Mouse (Mus musculus) MEL (cell line): ENCODE data around the gene Trim56. TPM values are rescaled to one million over a fixed set of nuclear protein-coding genes. Genes with fewer than 3 reads are reported as not detected.
A peak's percentile ranks its signal among the peaks of the same experiment; 100 is the strongest.

Experiments
- DNase-seq: peaks from one replicate; pipeline ENCODE4 v3.0.0; 2011; ENCODE audit warnings: low read depth, low spot score
- H3K27ac ChIP-seq: 2 replicates; pipeline ENCODE4 v1.5.1; 2012; ENCODE audit warnings: low read depth, mild to moderate bottlenecking, control low read depth, low read length, moderate library complexity; ENCODE audit not compliant: control insufficient read depth
- H3K27me3 ChIP-seq, 2 experiments: fragments of 150-350 bp in 1 of 2; sonication (generic) in 1 of 2; 2 replicates each; pipeline ENCODE4 v1.6.1; 2012; ENCODE audit warnings: low read length in 2 of 2, mild to moderate bottlenecking in 2 of 2, improper control_type of control experiment in 1 of 2, moderate library complexity in 1 of 2; ENCODE audit not compliant: insufficient read depth in 2 of 2, control insufficient read depth in 1 of 2
- H3K36me3 ChIP-seq, 2 experiments: 2 replicates each; pipeline ENCODE4 v1.6.1; 2012 to 2014; ENCODE audit warnings: low read length in 2 of 2, improper control_type of control experiment in 1 of 2, inconsistent platforms in 1 of 2, mild to moderate bottlenecking in 1 of 2; ENCODE audit not compliant: insufficient read depth in 2 of 2, control insufficient read depth in 1 of 2
- H3K4me1 ChIP-seq, 2 experiments: fragments of 150-350 bp in 1 of 2; sonication (generic) in 1 of 2; 2 replicates each; pipeline ENCODE4 v1.6.1; 2012; ENCODE audit warnings: low read length in 2 of 2, improper control_type of control experiment in 1 of 2, mild to moderate bottlenecking in 1 of 2; ENCODE audit not compliant: insufficient read depth in 2 of 2, control insufficient read depth in 1 of 2
- H3K4me3 ChIP-seq, 2 experiments: fragments of 150-350 bp in 1 of 2; sonication (generic) in 1 of 2; 2 replicates each; pipeline ENCODE4 v1.5.1; 2012; ENCODE audit warnings: low read depth in 2 of 2, low read length in 2 of 2, mild to moderate bottlenecking in 2 of 2, moderate library complexity in 2 of 2, control low read depth in 1 of 2, improper control_type of control experiment in 1 of 2; ENCODE audit not compliant: control insufficient read depth in 1 of 2, insufficient read depth in 1 of 2
- H3K79me2 ChIP-seq: 2 replicates; pipeline ENCODE4 v1.6.1; 2012; ENCODE audit warnings: mild to moderate bottlenecking, low read length, moderate library complexity; ENCODE audit not compliant: control insufficient read depth, poor library complexity, insufficient read depth
- H3K9ac ChIP-seq: 2 replicates; pipeline ENCODE4 v1.6.1; 2012; ENCODE audit warnings: low read depth, mild to moderate bottlenecking, control low read depth, low read length, moderate library complexity; ENCODE audit not compliant: control insufficient read depth, poor library complexity, severe bottlenecking
- H3K9me3 ChIP-seq: fragments of 150-350 bp; sonication (generic); replicated peaks from 2 replicates; pipeline ENCODE4 v1.6.1; 2012; ENCODE audit warnings: mild to moderate bottlenecking, low read length, improper control_type of control experiment, moderate library complexity; ENCODE audit not compliant: insufficient read depth
- CHD1 ChIP-seq: IDR thresholded peaks from 2 replicates; pipeline ENCODE4 v1.6.1; 2012; ENCODE audit warnings: low read depth, mild to moderate bottlenecking, inconsistent platforms, low read length, improper control_type of control experiment
- CHD2 ChIP-seq: IDR thresholded peaks from 2 replicates; pipeline ENCODE4 v1.6.1; 2011; ENCODE audit warnings: low read length, improper control_type of control experiment
- E2F4 ChIP-seq: IDR thresholded peaks from 2 replicates; pipeline ENCODE4 v1.6.1; 2011; ENCODE audit warnings: low read depth, low read length, improper control_type of control experiment, borderline replicate concordance
- EP300 ChIP-seq, 2 experiments: IDR thresholded peaks; 2 replicates each; pipeline ENCODE4 v1.6.1; 2011; ENCODE audit warnings: improper control_type of control experiment in 2 of 2, low read length in 2 of 2, low read depth in 1 of 2, mild to moderate bottlenecking in 1 of 2
- ETS1 ChIP-seq: IDR thresholded peaks from 2 replicates; pipeline ENCODE4 v1.6.1; 2012; ENCODE audit warnings: low read depth, mild to moderate bottlenecking, inconsistent platforms, low read length, improper control_type of control experiment, moderate library complexity
- GABPA ChIP-seq: IDR thresholded peaks from 2 replicates; pipeline ENCODE4 v1.6.1; 2012; ENCODE audit warnings: low read depth, mild to moderate bottlenecking, inconsistent platforms, low read length, improper control_type of control experiment, moderate library complexity
- HCFC1 ChIP-seq: IDR thresholded peaks from 2 replicates; pipeline ENCODE4 v1.6.1; 2012; ENCODE audit warnings: low read depth, mild to moderate bottlenecking, inconsistent platforms, low read length, improper control_type of control experiment, moderate library complexity
- KAT2A ChIP-seq: conservative IDR thresholded peaks from 2 replicates; pipeline ENCODE4 v1.6.1; 2012; ENCODE audit warnings: low read depth, low read length, improper control_type of control experiment, inconsistent platforms
- MAZ ChIP-seq: IDR thresholded peaks from 2 replicates; pipeline ENCODE4 v1.6.1; 2012; ENCODE audit warnings: low read depth, mild to moderate bottlenecking, inconsistent platforms, low read length, improper control_type of control experiment
- MEF2A ChIP-seq: IDR thresholded peaks from 2 replicates; pipeline ENCODE4 v1.6.1; 2014; ENCODE audit warnings: low read depth, mild to moderate bottlenecking, inconsistent platforms, low read length, improper control_type of control experiment; ENCODE audit not compliant: poor library complexity, insufficient replicate concordance, severe bottlenecking; ENCODE audit errors: extremely low read depth
- MXI1 ChIP-seq: IDR thresholded peaks from 2 replicates; pipeline ENCODE4 v1.6.1; 2011; ENCODE audit warnings: mild to moderate bottlenecking, low read depth, low read length, improper control_type of control experiment
- MYB ChIP-seq: IDR thresholded peaks from 2 replicates; pipeline ENCODE4 v1.6.1; 2011; ENCODE audit warnings: mild to moderate bottlenecking, low read depth, low read length, improper control_type of control experiment
- NELFE ChIP-seq: IDR thresholded peaks from 2 replicates; pipeline ENCODE4 v1.6.1; 2011; ENCODE audit warnings: low read depth, low read length, improper control_type of control experiment
- NRF1 ChIP-seq: IDR thresholded peaks from 2 replicates; pipeline ENCODE4 v1.6.1; 2014; ENCODE audit warnings: low read depth, mild to moderate bottlenecking, inconsistent platforms, low read length, improper control_type of control experiment, moderate library complexity; ENCODE audit not compliant: poor library complexity, insufficient read depth, severe bottlenecking
- POLR2A ChIP-seq, 2 experiments: IDR thresholded peaks; 2 replicates each; pipeline ENCODE4 v1.6.1; 2011 to 2012; ENCODE audit warnings: low read length in 2 of 2, mild to moderate bottlenecking in 2 of 2, control low read depth in 1 of 2, improper control_type of control experiment in 1 of 2, low read depth in 1 of 2, moderate library complexity in 1 of 2; ENCODE audit not compliant: control insufficient read depth in 1 of 2, insufficient read depth in 1 of 2, poor library complexity in 1 of 2
- POLR2AphosphoS2 ChIP-seq: IDR thresholded peaks from 2 replicates; pipeline ENCODE4 v1.6.1; 2011; ENCODE audit warnings: low read length, improper control_type of control experiment
- RAD21 ChIP-seq: IDR thresholded peaks from 2 replicates; pipeline ENCODE4 v1.6.1; 2011; ENCODE audit warnings: mild to moderate bottlenecking, low read depth, low read length, improper control_type of control experiment
- RCOR1 ChIP-seq: IDR thresholded peaks from 2 replicates; pipeline ENCODE4 v1.6.1; 2012; ENCODE audit warnings: low read depth, mild to moderate bottlenecking, inconsistent platforms, low read length, improper control_type of control experiment
- SIN3A ChIP-seq: IDR thresholded peaks from 2 replicates; pipeline ENCODE4 v1.6.1; 2012; ENCODE audit warnings: low read length, improper control_type of control experiment, inconsistent platforms
- TBP ChIP-seq: IDR thresholded peaks from 2 replicates; pipeline ENCODE4 v1.8.0; 2011; ENCODE audit warnings: low read depth, low read length, improper control_type of control experiment
- TCF12 ChIP-seq: IDR thresholded peaks from 2 replicates; pipeline ENCODE4 v1.6.1; 2014; ENCODE audit warnings: low read depth, mild to moderate bottlenecking, inconsistent platforms, low read length, improper control_type of control experiment, moderate library complexity
- UBTF ChIP-seq: IDR thresholded peaks from 2 replicates; pipeline ENCODE4 v1.6.1; 2012; ENCODE audit warnings: low read depth, mild to moderate bottlenecking, inconsistent platforms, low read length, improper control_type of control experiment, moderate library complexity, borderline replicate concordance; ENCODE audit not compliant: insufficient read depth
- USF2 ChIP-seq, 2 experiments: IDR thresholded peaks; 2 replicates each; pipeline ENCODE4 v1.6.1; 2011 to 2012; ENCODE audit warnings: improper control_type of control experiment in 2 of 2, low read length in 2 of 2, borderline replicate concordance in 1 of 2, inconsistent platforms in 1 of 2, low read depth in 1 of 2, mild to moderate bottlenecking in 1 of 2; ENCODE audit not compliant: insufficient read depth in 1 of 2
- ZC3H11A ChIP-seq: IDR thresholded peaks from 2 replicates; pipeline ENCODE4 v1.6.1; 2012; ENCODE audit warnings: low read depth, mild to moderate bottlenecking, inconsistent platforms, low read length, improper control_type of control experiment
- ZKSCAN1 ChIP-seq: IDR thresholded peaks from 2 replicates; pipeline ENCODE4 v1.6.1; 2012; ENCODE audit warnings: low read depth, mild to moderate bottlenecking, inconsistent platforms, low read length, improper control_type of control experiment, moderate library complexity
- polyA plus RNA-seq, 2 experiments: library from polyadenylated mRNA; stranded (reverse) in 1 of 2; unstranded in 1 of 2; fragments of >175 nt in 1 of 2; fragments of >200 nt in 1 of 2; gene quantifications; 2 replicates each; pipeline versions ENCODE4 v1.2.1 to v1.2.4; 2012; ENCODE audit warnings: low replicate concordance in 2 of 2, low read depth in 1 of 2; ENCODE audit not compliant: insufficient read length in 2 of 2, insufficient read depth in 1 of 2, missing spikeins in 1 of 2
- total RNA-seq: library from RNA; depleted of rRNA; stranded (reverse); fragments of 300-350 nt; gene quantifications from 2 replicates; pipeline ENCODE4 v1.2.3, GENCODE M21; 2012

Trim56 gene
- total and polyA plus RNA-seq, 3 experiments = 21.8 to 75.8 (median 22.8) TPM

DNA sequence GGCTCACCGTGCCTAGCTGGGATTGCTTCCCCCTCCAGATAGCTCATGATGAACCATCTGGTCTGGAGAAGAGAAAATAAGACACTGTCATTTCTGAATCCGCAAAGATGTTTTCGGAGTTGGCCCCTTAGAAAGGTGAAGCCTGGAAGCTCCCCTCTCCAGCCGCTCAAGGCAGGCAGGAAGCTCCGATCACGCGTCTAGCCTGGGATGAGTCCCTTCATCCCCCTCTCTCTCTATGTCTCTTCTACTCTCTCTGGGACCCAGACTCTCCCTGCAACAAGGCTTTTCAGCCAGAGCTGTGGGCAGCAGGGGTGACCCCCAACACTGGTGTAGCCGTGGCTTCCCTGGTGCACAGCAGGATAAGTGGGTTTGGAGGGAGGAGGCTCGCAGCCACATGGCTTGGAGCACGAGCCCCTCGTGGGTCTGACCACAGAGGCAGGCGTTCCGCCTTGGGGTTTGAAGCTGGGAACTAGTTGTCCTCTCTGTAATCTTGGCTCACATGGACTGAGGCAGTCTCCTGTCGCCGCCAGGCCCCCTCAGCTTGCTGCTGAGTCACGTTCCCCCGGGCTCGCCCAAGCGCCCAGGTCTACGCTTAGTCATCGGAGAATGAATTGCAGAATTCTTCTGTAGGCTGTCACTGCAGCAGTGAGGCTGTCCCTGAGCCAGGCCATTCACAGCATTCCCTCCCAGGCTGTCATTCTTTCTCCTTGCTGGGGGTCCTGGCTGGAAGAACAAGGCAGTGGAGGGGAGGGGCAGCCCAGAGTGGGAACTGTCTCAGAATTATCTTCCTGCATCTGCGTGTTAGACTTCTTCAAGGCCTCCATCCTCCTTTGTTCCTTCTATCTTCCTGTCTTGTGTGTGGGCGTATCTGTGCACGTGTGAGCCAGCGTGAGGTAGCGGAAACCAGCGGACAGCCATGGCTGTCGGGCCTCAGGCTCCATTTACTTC, 13.2 kb downstream of the Trim56 start (continued):
- no peak for TF ChIP-seq KAT2A
- peak; percentile 93 for TF ChIP-seq MXI1
- no peak; the same call in 1 of the 2 replicates for TF ChIP-seq TCF12
- 0 out of 4 replicates have a peak, but pooled peaks of 1 of the 2 experiments have one; percentile 39 for TF ChIP-seq USF2 (IDR thresholded peaks at IDR 0.05; ENCODE audit: borderline replicate concordance in 1 of 2, insufficient read depth in 1 of 2, low read depth in 1 of 2, low read length in 2 of 2)

GRCm38 (mm10) chr5:137102078-137102477, 13.9 kb downstream of the Trim56 start:
- no peaks in the 10 kb centered on the region for H3K9me3 ChIP-seq
- H3K4me1 ChIP-seq = peaks cover 17 to 51% of the 10 kb centered on the region in 2 experiments
- no peak for TF ChIP-seq UBTF
- no peak for TF ChIP-seq NELFE
- no peak for TF ChIP-seq MAZ
- TF ChIP-seq NRF1 = no peak
- TF ChIP-seq MEF2A = no peak
- TF ChIP-seq POLR2A (IDR thresholded peaks at IDR 0.05; ENCODE audit: control insufficient read depth in 1 of 2, insufficient read depth in 1 of 2, low read depth in 1 of 2, low read length in 2 of 2, poor library complexity in 1 of 2) = no peak; a peak in 1 of 4 replicates
- no peak for TF ChIP-seq RCOR1
- no peak for TF ChIP-seq GABPA
- TF ChIP-seq HCFC1 = no peak
- no peak for TF ChIP-seq ETS1
- peak; percentile 67 for DNase-seq
- no peaks in the 10 kb centered on the region for H3K27me3 ChIP-seq
- H3K4me3 ChIP-seq = peak overlapping the region; percentile 57 to 70
- peaks cover 11% of the 10 kb centered on the region for H3K79me2 ChIP-seq
- peak overlapping the region; percentile 96 for H3K27ac ChIP-seq
- H3K36me3 ChIP-seq = peaks cover 0 to 36% of the 10 kb centered on the region in 2 experiments; a peak in 2 of 4 replicates
- H3K9ac ChIP-seq = peak overlapping the region; percentile 85

DNA sequence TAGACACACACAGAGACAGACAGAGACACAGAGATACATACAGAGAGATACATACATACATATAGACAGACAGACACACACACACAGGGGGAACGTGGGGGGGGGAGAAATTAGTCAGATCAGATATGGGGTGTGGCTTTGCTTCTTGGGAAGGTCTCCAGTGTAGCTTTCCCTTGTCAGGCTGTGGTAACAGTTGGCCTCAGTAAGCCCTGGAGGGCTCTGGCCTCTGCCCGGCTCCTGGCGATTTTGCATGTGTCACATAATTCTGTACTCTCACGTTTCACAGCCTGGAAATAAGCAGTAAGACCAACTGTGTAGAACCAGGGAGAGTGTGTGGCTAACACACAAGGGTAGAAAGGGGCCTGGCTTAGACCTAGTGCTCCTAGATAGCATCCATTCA, 15.3 kb downstream of the Trim56 start:
- no peaks in the 10 kb centered on the region for H3K9me3 ChIP-seq
- peak overlapping the region; percentile 19; the same call in 1 of the 2 replicates for H3K9ac ChIP-seq
- H3K4me1 ChIP-seq = peaks cover 22 to 51% of the 10 kb centered on the region in 2 experiments
- H3K79me2 ChIP-seq = peaks cover 11% of the 10 kb centered on the region
- no peaks in the 10 kb centered on the region for H3K27me3 ChIP-seq
- H3K4me3 ChIP-seq = no peak overlapping the region
- peak; percentile 59 for DNase-seq
- peaks cover 0 to 36% of the 10 kb centered on the region in 2 experiments; a peak in 2 of 4 replicates for H3K36me3 ChIP-seq
- H3K27ac ChIP-seq = peak overlapping the region; percentile 66
- TF ChIP-seq EP300 (IDR thresholded peaks at IDR 0.05; ENCODE audit: low read depth in 1 of 2, low read length in 2 of 2) (peak in 1 of 2 experiments; percentile 45; a peak in 1 of 4 replicates), POLR2AphosphoS2 (no peak), GABPA (no peak), E2F4 (no peak), MAZ (no peak), ZC3H11A (no peak), MXI1 (no peak), ZKSCAN1 (no peak), TCF12 (no peak), MYB (no peak), CHD1 (no peak), RCOR1 (no peak), UBTF (no peak), TBP (no peak), MEF2A (no peak), RAD21 (no peak), NELFE (peak; percentile 46), SIN3A (0 out of 2 replicates have a peak, but pooled peaks have one; percentile 31), CHD2 (no peak)
